Mouse (Mus musculus) bone marrow, adult 2 months (tissue): Measurements from ENCODE around the gene Snip1. TPM values are rescaled to one million over a fixed set of nuclear protein-coding genes. Genes with fewer than 3 reads are reported as not detected.

Experiments
- H3K27ac ChIP-seq: fragments of 200-500 bp; 2 replicates; pipeline ENCODE4 v1.5.1; 2012; ENCODE audit warnings: low read depth, mild to moderate bottlenecking, control low read depth, inconsistent platforms, low read length; ENCODE audit not compliant: control insufficient read depth, poor library complexity, insufficient read depth
- H3K4me1 ChIP-seq: fragments of 200-500 bp; 2 replicates; pipeline ENCODE4 v1.6.1; 2011; ENCODE audit warnings: low read length; ENCODE audit not compliant: control insufficient read depth, insufficient read depth
- H3K4me3 ChIP-seq: fragments of 200-500 bp; replicated peaks from 2 replicates; pipeline ENCODE3; 2011; ENCODE audit warnings: mild to moderate bottlenecking, low read depth, low read length, control low read depth; ENCODE audit not compliant: control insufficient read depth
- CTCF ChIP-seq: fragments of 200-500 bp; IDR thresholded peaks from 2 replicates; pipeline ENCODE4 v1.5.1; 2011; ENCODE audit warnings: low read length, control low read depth; ENCODE audit not compliant: control insufficient read depth, insufficient read depth
- POLR2A ChIP-seq: fragments of 200-500 bp; IDR thresholded peaks from 2 replicates; pipeline ENCODE4 v1.6.1; 2011; ENCODE audit warnings: low read depth, mild to moderate bottlenecking, control low read depth, low read length, borderline replicate concordance; ENCODE audit not compliant: control insufficient read depth
- WGBS: fragments of 180-500 bp; shearing (Covaris S2); methylation state at CpG from one replicate; pipeline ENCODE4 v1.1.7; 2018; 5-methylcytosine and 5-hydroxymethylcytosine counted together
- polyA plus RNA-seq: library from polyadenylated mRNA; stranded (reverse); fragments of >200 nt; gene quantifications from 2 replicates; pipeline ENCODE4 v1.2.4, GENCODE M21; 2011; ENCODE audit warnings: low replicate concordance; ENCODE audit not compliant: missing spikeins, insufficient read depth, insufficient read length

The Snip1 gene
- polyA plus RNA-seq, 1 experiment = 15.8 TPM

DNA sequence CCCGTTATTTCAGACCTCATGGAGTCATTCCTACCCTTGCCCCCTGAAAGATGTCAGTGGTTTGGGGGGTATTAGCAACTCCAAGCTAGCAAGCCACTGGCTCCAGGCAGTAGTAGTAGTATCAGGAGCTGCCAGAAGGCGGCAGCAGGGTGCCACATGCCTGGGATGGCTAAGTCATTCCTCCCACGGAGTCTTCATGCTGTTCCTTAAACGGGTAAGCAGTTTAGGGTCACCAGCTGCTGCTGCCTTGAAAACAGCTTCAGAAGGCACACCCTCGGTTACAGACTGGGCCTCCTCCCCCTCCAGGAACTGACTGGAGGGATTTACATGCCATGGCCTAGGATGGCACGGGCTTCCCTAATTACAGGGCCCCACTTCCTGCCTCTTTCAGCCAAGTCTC, 48.2 kb downstream of the Snip1 start:
- Histone ChIP-seq H3K4me3 (no peak overlapping the region), H3K4me1 (peaks cover 19% of the 10 kb centered on the region), H3K27ac (peak overlapping the region; percentile 54)
- WGBS = 1% methylated on average over 6 of the region's 6 CpGs
- TF ChIP-seq CTCF = peak; percentile 87
- TF ChIP-seq POLR2A = no peak

DNA sequence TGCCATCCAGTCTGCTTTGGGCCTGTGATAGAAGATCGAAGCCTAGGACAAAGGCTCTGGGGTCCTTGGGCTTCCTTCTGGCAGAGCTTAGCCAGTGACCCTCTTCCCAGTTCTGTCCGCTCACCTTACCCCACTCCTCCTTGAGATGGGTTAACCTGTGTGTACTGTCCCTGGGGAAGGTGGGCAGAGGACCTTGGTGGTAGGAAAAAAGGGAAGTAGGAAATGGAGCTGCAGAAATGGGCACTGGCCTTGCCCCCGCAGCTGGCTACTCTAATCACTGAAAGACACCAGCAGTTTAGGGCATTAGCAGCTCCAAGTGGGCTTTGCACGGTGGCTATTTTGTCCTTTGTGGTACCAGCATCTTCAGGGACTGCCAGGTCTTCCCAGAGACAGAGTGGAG, 48.6 kb downstream of the Snip1 start:
- H3K27ac ChIP-seq = peak overlapping the region; percentile 54
- peaks cover 19% of the 10 kb centered on the region for H3K4me1 ChIP-seq
- WGBS = 29% methylated on average over 4 of the region's 4 CpGs

DNA sequence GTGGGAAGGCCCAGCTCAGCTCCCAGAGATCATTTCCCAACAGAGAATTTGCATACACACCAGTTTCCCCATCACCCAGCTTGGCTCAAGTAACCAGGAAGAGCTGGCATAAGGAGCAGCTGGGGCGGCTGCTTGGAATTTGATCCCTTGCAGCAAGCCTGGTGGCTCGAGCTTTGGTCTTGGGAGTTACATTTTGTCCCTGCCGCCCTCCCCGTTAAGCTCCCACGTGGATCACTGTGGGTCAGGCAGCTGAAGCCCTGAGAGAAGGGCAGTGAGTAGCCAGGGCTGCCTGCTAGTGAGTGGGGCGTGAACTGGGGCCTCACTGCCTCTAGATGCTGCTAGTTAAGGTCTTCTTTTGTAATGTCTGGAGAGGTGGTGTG, 49.2 kb downstream of the Snip1 start:
- no peak overlapping the region for H3K4me3 ChIP-seq
- peak overlapping the region; percentile 54 for H3K27ac ChIP-seq
- TF ChIP-seq CTCF = no peak
- no peak for TF ChIP-seq POLR2A
- 41% methylated on average over 6 of the region's 6 CpGs for WGBS
- H3K4me1 ChIP-seq = peaks cover 19% of the 10 kb centered on the region

More for the DNA sequence above, 48.6 kb downstream of the Snip1 start:
- no peak overlapping the region for H3K4me3 ChIP-seq
- TF ChIP-seq POLR2A (no peak), CTCF (no peak)

DNA sequence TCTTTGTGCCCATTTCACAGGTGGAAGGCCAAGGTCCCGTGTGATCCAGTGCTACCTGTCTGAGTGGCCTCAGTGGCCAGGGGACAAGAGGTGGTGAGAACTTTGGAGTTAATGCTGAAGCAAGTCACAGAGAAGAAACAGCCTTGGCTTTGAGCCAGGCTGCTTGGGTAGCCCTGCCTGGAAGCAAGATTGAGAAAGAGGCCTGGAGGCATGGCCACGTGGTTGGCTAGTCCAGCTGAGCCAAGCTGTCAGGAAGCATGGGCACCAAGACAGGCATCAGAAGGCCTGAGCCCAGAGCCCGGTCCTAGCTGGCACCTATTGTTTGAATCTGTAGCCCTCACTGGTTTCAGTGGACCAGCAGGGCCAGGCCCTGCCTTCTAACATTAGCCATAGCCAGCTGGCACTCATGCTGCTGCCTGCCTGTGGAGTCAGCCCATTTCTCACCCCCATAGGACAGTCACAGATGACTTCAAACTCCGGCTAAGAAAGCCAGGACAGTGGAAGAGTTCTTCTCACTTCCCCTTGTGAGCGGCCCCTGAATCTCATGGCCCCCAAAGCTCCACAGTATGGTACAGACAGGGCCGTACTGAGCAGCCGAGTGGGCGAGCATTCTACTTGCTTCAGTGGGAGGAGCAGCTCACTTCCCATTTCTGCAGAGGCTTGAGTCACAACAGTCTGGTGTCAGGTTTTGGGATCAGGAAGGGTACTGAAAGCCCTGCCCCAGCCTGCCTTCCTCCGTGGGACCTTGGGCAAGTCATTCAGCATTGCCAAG, 49.8 kb downstream of the Snip1 start:
- Histone ChIP-seq H3K27ac (peak overlapping the region; percentile 54), H3K4me3 (no peak overlapping the region), H3K4me1 (peaks cover 19% of the 10 kb centered on the region)
- TF ChIP-seq POLR2A = peak; percentile 24; the same call in 1 of the 2 replicates
- TF ChIP-seq CTCF = no peak
- 12% methylated on average over 9 of the region's 9 CpGs for WGBS

DNA sequence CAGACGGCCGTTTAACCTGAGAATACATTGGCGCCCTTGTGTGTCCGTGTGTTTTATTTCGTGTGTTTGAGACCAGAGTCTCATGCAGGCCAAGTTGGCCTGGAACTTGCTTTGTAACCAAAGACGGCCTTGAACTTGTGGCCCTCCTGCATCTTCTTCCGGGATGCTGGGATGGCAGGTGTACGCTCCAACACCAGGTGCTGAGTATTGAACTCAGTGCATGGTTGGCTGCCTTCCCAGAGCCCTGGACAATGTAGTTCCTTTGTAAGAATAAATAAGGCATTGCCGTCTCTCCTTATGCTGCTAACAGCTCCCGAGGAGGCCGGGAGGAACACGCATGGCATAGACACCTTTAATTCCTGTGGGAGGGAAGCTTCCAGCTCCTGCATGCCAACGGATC, 50.5 kb downstream of the Snip1 start:
- WGBS = 46% methylated on average over 13 of the region's 13 CpGs
- Histone ChIP-seq H3K27ac (peak overlapping the region; percentile 54), H3K4me1 (peaks cover 20% of the 10 kb centered on the region), H3K4me3 (no peak overlapping the region)
- TF ChIP-seq POLR2A (no peak), CTCF (no peak)

DNA sequence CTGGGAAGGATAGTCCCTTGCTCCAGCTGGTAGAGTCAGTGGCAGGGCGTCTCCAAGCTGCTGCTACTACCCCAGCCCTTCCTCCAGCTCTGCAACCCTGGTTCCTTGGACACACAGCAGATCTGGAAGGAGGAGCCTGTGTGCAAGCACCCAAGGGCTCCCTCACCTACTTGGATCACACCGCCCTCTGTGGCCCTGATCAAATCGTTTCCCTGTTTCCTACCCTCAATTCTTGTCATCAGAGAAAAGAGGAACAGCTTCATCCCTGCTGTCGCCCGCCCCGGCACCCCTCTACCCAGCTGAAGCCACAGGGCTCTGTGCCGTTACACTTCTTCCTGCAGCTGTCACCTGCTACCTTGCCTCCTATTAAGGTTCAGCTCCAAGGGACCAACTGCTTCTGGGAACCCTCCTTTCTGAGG, 51.4 kb downstream of the Snip1 start:
- Histone ChIP-seq H3K4me3 (no peak overlapping the region), H3K4me1 (peaks cover 23% of the 10 kb centered on the region), H3K27ac (peak overlapping the region; percentile 73)
- 8% methylated on average over 7 of the region's 7 CpGs for WGBS
- no peak for TF ChIP-seq POLR2A
- no peak for TF ChIP-seq CTCF

DNA sequence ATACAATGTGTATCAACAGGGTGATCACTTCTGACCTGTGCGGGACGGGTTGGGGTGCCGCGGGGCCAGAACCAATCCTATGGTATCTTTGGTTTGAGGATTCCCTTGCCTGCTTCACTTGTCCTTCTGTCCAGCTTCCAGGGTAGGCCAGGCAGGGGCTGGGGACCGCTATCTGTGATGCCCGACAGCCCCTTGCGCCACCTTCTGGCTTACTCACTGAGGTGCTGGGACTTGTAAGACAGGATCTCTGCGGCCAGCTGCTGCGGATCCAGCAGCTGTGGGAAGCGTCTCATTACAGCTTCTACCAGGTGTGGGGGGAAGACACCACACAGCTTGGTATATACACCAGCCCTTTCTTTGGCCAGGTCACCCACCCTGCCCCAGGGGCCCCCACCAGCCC, 52.6 kb downstream of the Snip1 start:
- Histone ChIP-seq H3K4me1 (peaks cover 27% of the 10 kb centered on the region), H3K27ac (no peak overlapping the region; the same call in 1 of the 2 replicates), H3K4me3 (no peak overlapping the region)
- WGBS = 67% methylated on average over 10 of the region's 10 CpGs
- TF ChIP-seq CTCF (peak; percentile 21; the same call in 1 of the 2 replicates), POLR2A (no peak)

- no peak overlapping the region for H3K4me3 ChIP-seq
- H3K4me1 ChIP-seq = peaks cover 28% of the 10 kb centered on the region
- WGBS = 93% methylated on average over 11 of the region's 11 CpGs
- H3K27ac ChIP-seq = no peak overlapping the region
- TF ChIP-seq POLR2A (no peak), CTCF (no peak)
Observed at GRCm38 (mm10) chr4:125119721-125120120, 53.2 kb downstream of the Snip1 start.
